Mouse (Mus musculus) stomach, postnatal 0 days (tissue): Measurements from ENCODE around the gene Adgrg5.

ENCODE experiments used
- CTCF ChIP-seq: IDR thresholded peaks from 2 replicates; pipeline ENCODE4 v1.5.1; 2016; ENCODE audit warnings: antibody characterized with exemption, low read depth, mild to moderate bottlenecking, moderate library complexity
- EP300 ChIP-seq: optimal IDR thresholded peaks from 2 replicates; pipeline ENCODE3; 2016; ENCODE audit warnings: antibody characterized with exemption

- TF ChIP-seq CTCF (peak; percentile 81), EP300 (no peak)
These were observed 31.6 kb downstream of the Adgrg5 start for GRCm38 (mm10) chr8:94954921-94955758.
